Mouse (Mus musculus) liver, embryonic 14.5 days (tissue): ENCODE data around the gene Zfp644.

ENCODE experiments used
- CTCF ChIP-seq: IDR thresholded peaks from 2 replicates; pipeline ENCODE4 v1.5.1; 2016; ENCODE audit warnings: antibody characterized with exemption, low read depth, control low read depth
- EP300 ChIP-seq: IDR thresholded peaks from 2 replicates; pipeline ENCODE4 v1.6.1; 2016; ENCODE audit warnings: antibody characterized with exemption, low read depth

GRCm38 (mm10) chr5:106649995-106650394, 47.1 kb downstream of the Zfp644 start:
- TF ChIP-seq CTCF (no peak), EP300 (no peak)
